Mouse (Mus musculus): Measurements from ENCODE around the gene Olfr548-ps1.

Olfr548-ps1 gene

DNA sequence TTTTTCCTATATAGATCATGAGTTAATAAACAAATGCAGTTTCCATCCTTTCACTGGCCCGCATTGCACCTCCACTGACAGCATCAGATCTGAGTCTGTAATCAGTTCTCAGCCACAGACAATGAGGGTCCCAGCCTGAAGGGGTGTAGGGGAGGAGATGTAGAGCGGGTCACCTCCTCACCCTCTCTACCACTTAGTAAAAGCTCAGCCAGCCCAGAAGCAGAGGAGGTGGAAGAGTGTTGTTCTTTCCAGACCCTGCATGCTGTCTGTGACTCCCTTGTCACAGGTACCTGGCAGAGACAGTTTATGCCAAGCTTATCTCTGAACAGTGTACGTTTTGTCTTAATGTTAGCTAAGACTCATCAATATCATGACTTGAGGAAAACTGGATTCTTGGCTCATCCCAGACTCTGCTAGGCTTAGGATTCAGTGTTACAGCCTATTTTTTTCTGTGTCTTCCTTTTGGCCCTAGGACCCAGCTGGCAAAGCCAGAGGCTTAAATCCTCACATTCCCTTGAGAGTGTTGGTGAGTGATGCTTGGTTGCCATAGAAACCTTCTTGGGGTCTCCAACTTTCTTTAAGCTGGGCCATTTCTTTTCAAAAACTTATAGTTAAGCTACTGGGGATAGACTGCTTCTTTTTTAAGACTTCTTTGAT lies 32.6 kb downstream of the Olfr548-ps1 start:
- no peak for DNase-seq (ENCODE audit: extremely low spot score, low spot score)

DNA sequence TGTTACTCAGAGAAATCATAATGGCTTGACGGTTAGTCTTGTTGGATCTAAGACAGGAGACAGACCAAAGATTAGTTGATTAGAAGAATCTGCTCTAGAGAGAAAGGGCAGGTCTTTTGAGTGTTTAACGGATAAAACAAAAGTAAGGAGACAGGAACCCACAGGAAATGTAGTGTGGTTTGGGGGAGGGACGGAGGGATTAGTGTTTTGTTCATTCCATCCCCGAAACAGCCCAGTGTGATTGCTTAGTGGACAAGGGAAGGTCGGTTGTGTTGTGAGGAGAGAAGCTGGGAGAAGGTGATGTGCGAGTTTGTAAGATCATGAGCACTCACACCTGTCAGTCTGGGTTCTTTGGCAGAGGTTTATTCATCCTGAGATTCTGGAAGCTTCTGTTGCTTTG lies 35.3 kb downstream of the Olfr548-ps1 start:
- DNase-seq (ENCODE audit: extremely low spot score, low spot score), result no peak

GRCm38 (mm10) chr7:102591786-102592185 lies 51.1 kb downstream of the Olfr548-ps1 start, which contains the start of gene Olfr551:
Gene Olfr551 (minus strand): TSS chr7:102591886.
- no peak for DNase-seq (ENCODE audit: extremely low spot score, low spot score)

Data from neural tube, embryonic 10.5 days (tissue).